Mouse (Mus musculus) erythroblast, embryonic 14.5 days (primary cell): ENCODE results near the gene Shank1. TPM values are rescaled to one million over a fixed set of nuclear protein-coding genes. Genes with fewer than 3 reads are reported as not detected.

Source experiments
- H3K27me3 ChIP-seq: 2 replicates; pipeline ENCODE4 v1.6.1; 2012; ENCODE audit warnings: inconsistent platforms; ENCODE audit not compliant: control insufficient read depth
- H3K36me3 ChIP-seq: 2 replicates; pipeline ENCODE4 v1.6.1; 2012; ENCODE audit warnings: mild to moderate bottlenecking, inconsistent platforms; ENCODE audit not compliant: control insufficient read depth
- H3K4me1 ChIP-seq: 2 replicates; pipeline ENCODE4 v1.6.1; 2012; ENCODE audit warnings: inconsistent platforms; ENCODE audit not compliant: control insufficient read depth
- H3K4me3 ChIP-seq: replicated peaks from 2 replicates; pipeline ENCODE3; 2012; ENCODE audit warnings: moderate library complexity, mild to moderate bottlenecking, inconsistent platforms
- H3K9me3 ChIP-seq: 2 replicates; pipeline ENCODE4 v1.6.1; 2012; ENCODE audit warnings: low read length, inconsistent platforms, mixed read lengths; ENCODE audit not compliant: control insufficient read depth
- GATA1 ChIP-seq: IDR thresholded peaks from 2 replicates; pipeline ENCODE4 v1.6.1; 2012; ENCODE audit warnings: low read length, inconsistent platforms, mixed read lengths
- TAL1 ChIP-seq: IDR thresholded peaks from 3 replicates; pipeline ENCODE4 v1.6.1; 2012; ENCODE audit warnings: low read length, inconsistent platforms, mixed read lengths
- polyA plus RNA-seq: library from polyadenylated mRNA; stranded (reverse); fragments of >175 nt; gene quantifications from 2 replicates; pipeline ENCODE4 v1.2.3, GENCODE M21; 2012

The Shank1 gene
- polyA plus RNA-seq, 1 experiment: 0.01 TPM

DNA sequence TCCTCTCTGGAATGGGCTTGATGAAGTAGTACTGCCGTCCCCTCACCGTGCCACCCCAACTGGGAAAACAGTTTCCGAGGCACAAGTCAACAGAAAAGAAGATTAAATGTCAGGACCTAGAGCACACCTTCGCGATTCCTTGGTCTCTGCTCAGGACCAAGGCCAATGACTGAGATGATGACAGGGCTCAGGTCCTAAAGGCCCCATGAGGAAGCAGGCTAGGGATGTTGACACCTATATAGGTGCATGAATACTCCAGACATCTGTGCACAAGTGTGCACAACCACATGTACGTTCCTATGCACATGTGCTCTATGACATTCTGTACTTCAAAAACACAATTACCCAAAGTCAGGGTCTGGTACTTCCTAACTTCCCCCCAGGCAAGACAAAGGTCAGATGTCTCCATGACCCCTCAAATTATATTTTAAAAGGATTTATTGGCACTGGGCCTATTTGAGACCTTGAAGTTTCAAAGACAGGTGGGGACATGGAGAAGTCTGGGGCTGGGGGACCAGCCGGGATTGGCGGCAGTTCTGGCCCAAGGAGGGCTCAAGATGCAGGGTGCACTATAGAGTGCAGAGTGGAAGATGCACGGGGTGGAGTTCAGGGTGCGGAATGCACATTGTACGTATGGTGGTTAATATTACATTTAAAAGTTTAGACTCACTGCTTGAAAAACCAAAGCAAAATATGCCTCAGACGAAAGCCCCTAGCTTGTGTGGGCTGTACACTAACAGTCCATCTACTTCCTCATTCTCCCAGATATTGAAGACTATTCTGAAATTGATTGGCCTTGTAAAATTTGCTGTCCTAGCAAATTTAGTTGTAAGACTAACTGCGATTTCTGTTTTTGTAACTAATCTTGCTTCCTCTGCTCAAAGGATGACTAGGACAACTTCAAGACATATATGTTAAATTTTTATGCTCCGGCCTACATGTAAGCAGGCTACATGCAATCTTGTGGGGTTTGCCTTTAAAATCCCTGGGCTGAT, 6.4 kb upstream of the Shank1 start:
- TF ChIP-seq GATA1 (no peak), TAL1 (no peak)
- H3K4me3 ChIP-seq: peak overlapping the region; percentile 67
- H3K4me1 ChIP-seq: peaks cover 24% of the 10 kb centered on the region
- no peaks in the 10 kb centered on the region for H3K36me3 ChIP-seq
- H3K27me3 ChIP-seq: peaks cover 27% of the 10 kb centered on the region
- peaks cover 2% of the 10 kb centered on the region; the same call in 1 of the 2 replicates for H3K9me3 ChIP-seq

DNA sequence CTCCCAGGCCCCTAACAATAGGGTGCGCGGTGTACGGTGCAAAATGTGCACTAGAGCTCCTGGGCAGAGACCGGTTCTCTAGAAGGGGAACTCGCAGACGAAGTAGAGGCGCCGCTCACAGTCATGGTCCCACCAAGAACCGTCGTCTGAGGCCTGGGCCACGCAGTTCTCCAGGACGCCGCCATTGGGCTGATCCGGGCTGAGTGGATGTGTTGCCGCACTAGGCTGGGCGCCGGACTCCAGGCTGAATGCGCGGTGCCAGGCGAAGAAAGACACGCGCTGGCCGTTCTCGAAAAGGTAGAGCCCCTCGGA, 5.6 kb upstream of the Shank1 start:
- Histone ChIP-seq H3K4me3 (peak overlapping the region; percentile 67), H3K4me1 (peaks cover 24% of the 10 kb centered on the region), H3K9me3 (peaks cover 2% of the 10 kb centered on the region; the same call in 1 of the 2 replicates), H3K36me3 (no peaks in the 10 kb centered on the region), H3K27me3 (peaks cover 35% of the 10 kb centered on the region)
- TF ChIP-seq GATA1 (no peak), TAL1 (no peak)

DNA sequence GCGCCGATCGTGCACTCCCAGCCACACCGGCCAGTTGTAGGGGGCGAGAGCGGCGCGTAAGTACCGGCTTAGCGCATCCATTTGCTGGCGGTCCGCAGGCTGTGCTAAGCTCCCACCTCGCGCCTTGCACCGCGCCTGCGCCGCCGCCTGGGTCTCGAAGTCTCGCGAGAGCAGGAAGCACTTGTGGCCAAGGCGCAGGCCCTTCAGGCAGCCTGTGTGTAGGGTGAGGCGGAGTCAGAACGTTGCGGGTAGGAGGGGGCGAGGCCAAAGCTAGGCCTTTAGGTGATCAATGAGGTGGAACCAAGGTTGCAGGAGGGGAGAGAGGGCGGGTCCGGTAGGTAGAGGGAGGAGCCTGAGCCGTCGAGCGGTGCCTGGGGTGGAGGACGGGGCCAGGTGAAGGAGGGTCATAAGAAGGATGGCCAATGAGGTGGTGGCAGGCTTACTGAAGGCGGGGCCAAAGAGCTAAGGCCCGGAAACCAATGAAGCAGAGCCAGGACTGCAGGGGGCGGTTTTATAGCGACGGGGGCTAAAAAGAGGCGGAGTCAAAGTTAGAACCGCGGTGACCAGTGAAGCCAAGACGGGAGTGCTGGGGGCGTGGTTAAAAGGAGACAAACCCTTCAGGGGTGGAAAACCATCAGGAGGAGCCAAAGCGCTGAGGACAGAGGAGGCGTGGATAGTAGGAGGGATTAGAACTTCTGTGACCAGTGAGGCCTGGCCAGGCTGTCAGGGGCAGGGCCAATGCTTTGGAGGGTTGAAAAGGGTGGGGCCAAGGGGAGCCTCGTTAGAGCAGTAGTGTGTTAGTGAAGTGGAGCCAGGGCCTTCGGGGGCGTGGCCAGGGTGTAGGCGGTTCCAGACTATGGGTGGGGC, 5.0 kb upstream of the Shank1 start:
- Histone ChIP-seq H3K36me3 (no peaks in the 10 kb centered on the region), H3K27me3 (peaks cover 41% of the 10 kb centered on the region), H3K9me3 (peaks cover 2% of the 10 kb centered on the region; the same call in 1 of the 2 replicates), H3K4me1 (peaks cover 24% of the 10 kb centered on the region), H3K4me3 (peak overlapping the region; percentile 67)
- no peak for TF ChIP-seq TAL1
- no peak for TF ChIP-seq GATA1

DNA sequence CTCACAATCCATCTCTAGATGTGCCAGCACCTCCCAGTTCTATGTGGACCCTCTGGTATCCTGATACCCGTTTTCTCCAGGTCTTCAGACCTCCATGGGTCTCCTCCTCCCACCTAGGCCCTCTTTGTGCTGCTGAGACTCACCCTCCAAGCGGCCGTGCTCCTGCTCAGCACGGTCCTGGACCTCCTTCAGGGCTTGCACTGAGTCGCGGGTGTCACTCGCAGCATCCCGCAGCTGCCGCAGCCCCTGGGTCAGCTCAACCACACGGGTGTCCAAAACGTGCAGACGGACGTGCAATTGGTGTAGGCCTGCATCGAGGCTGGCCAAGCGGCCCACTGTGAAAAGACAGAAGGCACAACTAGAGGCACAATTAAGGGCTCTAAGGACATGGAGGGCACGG, 4.4 kb upstream of the Shank1 start:
- Histone ChIP-seq H3K4me1 (peaks cover 24% of the 10 kb centered on the region), H3K27me3 (peaks cover 46% of the 10 kb centered on the region), H3K4me3 (no peak overlapping the region), H3K9me3 (peaks cover 2% of the 10 kb centered on the region; the same call in 1 of the 2 replicates), H3K36me3 (no peaks in the 10 kb centered on the region)
- TF ChIP-seq GATA1 (no peak), TAL1 (no peak)

DNA sequence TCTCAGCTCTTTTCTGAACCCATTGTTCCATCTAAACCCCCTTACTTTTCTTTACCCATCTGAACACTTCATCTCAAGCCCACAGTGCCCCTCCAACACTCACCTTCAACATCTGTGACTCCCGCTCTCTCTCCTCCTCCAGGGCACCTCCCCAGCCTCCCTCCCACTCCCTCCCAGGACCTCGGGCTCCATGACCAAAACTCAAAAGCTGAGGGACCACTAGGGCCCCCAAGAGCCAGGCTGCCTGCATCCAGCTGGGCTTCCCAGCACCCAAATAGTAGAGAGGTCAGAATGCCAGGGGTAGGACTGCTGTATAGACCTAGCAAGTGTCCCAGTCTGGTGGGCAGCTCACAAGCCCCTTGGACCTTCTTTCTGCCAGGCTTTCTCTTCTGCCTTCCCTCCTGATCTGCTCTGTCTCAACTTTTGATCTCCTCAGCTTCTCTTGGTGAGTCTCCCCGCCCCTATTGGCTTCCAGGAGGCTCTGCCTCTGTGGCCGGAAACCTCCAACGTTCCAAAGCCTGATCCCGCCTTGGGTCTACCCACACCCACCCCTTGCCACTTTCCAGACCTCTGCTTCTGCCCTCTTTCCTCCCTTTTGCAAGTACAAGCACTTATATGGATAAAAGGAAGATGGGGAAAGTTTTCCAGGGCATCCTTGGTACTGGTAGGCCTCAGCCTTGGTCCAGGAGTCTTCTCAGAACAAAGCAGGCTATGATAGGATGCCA, 3.4 kb upstream of the Shank1 start, which contains the start of gene Clec11a:
Clec11a (minus strand) TSS at position 387 of the 725 bp plus-strand sequence.
- no peak for TF ChIP-seq GATA1
- no peak for TF ChIP-seq TAL1
- Histone ChIP-seq H3K9me3 (peaks cover 2% of the 10 kb centered on the region; the same call in 1 of the 2 replicates), H3K27me3 (peaks cover 54% of the 10 kb centered on the region), H3K36me3 (no peaks in the 10 kb centered on the region), H3K4me3 (no peak within 1 kb of the TSS), H3K4me1 (peaks cover 24% of the 10 kb centered on the region)

DNA sequence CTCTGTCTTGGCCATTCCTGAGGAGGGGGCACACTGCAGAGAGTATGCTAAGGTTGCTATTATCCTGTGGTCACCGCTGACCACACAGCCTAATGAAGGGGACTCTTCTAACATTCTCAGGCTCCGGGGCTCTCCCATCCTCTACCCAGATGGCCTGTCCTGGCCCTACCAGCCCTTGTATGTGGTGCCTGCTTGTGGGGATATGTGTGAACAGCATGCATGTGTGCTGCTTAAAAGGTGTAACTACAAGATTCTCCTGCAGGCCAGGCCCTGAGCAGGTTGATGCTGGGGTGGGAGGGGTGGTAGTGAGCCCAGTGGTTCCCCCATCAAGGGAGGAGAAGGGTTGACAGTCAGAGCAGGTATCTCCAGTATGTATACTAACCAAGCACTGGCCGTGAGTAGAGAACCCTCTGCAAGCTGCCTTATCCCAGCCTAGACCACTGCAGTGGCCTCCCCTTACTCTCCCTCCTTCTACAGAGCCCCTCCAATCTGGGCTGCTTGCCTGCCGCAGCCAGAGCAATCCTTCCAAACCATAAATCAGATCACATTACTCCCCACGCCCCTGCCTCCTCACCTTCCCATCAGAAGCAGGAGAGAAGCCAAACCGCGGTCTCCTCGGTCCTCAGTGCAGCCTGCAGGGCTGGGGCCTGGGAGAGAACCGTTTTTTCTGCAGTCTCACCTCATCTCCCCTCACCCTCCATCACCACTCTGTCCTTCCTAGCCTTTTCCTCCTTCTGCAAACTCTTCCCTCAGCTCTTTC, 2.6 kb upstream of the Shank1 start:
- no peak overlapping the region for H3K4me3 ChIP-seq
- H3K36me3 ChIP-seq: no peaks in the 10 kb centered on the region
- H3K9me3 ChIP-seq: peaks cover 2% of the 10 kb centered on the region; the same call in 1 of the 2 replicates
- H3K27me3 ChIP-seq: peaks cover 62% of the 10 kb centered on the region
- no peak for TF ChIP-seq GATA1
- no peak for TF ChIP-seq TAL1
- H3K4me1 ChIP-seq: peaks cover 24% of the 10 kb centered on the region

DNA sequence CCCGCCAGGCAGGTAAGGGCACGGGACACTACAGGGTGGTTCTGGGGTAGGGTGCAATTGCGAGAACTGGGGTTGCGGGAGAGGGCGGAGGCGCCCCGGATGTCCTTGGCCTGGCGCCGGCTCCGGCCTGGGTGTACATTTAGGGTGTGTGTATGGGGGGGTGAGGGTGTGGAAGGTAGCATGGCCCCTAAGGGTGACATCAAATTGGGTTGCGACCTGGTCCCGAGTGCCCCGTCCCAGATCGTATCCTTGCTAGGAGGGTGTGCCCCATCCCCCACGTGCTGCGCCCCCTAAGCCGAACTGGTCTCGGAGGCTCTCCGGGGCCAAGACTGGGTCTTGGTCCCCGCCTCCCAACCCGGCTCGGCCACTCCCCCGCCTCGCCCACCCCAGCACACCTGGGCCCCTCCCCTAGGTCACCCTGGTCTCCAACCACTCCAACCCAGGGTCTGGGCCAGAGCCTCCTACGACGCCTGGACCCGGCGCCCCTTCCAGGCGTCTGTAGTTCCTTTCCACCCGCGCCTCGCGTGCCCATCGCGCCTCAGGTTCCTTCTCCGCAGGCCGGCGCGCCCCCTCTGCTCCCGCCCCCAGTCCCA, 328 bp downstream of the Shank1 start:
- peaks cover 73% of the 10 kb centered on the region for H3K27me3 ChIP-seq
- no peaks in the 10 kb centered on the region for H3K36me3 ChIP-seq
- no peak overlapping the region for H3K4me3 ChIP-seq
- no peak for TF ChIP-seq GATA1
- no peak for TF ChIP-seq TAL1
- peaks cover 7% of the 10 kb centered on the region for H3K4me1 ChIP-seq
- peaks cover under 1% of the 10 kb centered on the region; the same call in 1 of the 2 replicates for H3K9me3 ChIP-seq
